Mouse (Mus musculus): ENCODE data around the gene Cisd1.

Gene Cisd1

DNA sequence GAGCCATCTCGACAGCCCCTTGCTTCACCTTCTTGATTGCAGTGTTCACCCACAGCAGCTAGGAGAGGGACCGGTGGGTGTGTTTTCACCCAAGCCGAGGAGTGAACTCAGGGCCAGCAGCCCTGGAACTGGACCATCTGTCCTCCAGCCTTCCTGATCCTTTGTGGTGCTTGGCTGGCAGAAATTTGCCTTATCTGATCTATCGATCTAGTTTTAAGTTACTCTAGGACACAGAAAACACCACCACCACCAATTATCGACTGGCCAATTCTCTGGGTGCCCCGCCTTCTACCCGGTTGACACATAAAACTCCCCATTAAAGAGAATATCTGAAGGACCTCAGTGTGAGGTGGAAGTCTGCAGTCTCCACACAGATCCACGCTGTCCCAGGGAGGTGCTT is 21.1 kb downstream of the Cisd1 start:
- no peak for DNase-seq

DNA sequence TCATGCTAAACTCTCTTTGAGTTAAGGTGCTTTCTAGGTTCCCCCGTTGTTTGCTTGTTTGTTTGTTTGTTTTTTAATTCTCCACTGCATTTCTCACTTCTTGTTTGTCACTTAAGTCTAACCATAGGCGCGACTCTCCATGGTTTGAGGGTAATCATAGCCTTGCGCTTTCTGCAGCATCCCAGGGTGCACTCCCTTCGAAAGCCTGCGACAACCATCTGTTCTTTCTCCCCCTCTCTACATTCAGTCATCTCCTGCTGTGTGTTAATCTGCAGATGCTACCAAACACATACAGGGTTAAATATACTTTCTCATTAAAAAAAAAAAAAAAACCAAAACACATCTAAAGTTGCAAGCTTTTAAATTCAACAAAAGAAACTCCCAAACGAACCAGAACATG is 28.3 kb downstream of the Cisd1 start:
- DNase-seq: no peak

DNA sequence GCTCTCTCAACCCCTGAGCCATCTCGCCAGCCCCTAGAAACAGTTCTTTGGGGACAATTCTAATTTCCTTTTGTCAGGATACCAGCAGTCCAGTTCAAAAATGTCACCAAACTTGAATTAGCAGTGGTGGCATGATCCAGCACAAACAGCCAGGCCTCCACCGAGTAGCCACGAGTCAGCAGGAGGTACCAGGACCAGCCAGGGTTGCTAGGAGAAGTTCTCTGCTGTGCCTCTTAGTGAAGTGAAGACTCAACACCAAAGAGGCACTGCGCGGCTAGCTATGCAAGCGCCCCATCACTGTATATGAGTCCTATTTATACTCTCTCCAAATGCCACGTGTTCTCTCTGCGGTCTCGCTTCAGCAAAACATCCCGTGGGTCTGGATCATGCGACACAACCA is 28.7 kb downstream of the Cisd1 start:
- peak in 1 of 2 experiments; percentile 27 for DNase-seq

DNA sequence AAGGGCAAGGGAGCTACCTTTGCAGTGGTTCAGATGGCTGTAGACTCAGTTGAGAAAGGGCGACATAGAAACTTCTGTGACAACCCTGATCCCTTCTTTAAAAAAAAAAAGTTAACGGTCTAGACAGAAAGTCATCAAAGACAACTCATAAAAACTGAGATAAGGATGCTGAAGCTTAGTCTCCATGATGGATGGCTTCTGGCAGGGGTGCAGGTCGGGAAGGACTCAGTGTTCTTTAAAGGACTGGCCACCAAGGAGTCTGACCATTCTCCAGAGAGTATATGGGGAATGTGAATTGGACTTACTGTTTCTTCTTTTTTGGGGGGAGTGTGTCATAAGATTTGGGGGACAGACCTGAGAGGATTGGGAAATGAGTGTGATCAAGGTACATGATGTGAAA is 30.2 kb downstream of the Cisd1 start:
- no peak for DNase-seq

DNA sequence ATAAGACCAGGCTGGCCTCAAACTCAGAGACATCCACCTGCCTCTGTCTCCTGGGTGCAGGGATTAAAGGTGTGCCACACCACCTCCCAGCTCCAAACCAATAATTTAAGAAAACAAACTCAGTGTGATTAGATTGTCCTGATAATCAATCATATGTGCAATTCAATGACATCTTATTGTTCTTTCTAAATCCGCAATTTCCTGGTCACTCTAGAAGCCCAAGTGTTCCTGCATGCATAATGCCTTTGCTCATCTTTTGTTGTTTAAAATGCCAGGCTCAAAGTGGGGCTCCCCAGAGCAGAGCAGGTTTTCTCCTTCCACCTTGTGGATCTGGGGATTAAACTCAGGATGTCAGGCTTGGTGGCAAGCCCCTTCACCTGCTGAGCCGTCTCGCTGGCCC is 34.5 kb downstream of the Cisd1 start:
- no peak for DNase-seq

DNA sequence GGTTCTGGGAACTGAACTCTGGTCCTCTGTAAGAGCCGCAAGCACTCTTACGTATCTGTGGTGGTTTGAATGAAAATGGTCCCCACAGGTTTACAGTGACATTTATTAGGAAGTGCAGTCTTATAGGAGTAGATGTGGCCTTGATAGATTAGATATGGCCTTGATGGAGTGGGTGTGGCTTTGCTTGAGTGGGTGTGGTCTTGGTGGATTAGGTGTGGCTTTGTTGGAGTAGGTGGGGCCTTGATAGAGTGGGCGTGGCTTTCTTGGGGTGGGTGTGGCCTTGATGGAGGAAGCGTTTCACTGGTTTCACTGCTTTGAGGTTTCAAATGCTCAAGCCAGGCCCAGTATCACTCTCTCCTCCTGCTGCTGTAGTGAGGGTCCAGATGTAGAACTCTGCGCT is 36.6 kb downstream of the Cisd1 start:
- no peak for DNase-seq

DNA sequence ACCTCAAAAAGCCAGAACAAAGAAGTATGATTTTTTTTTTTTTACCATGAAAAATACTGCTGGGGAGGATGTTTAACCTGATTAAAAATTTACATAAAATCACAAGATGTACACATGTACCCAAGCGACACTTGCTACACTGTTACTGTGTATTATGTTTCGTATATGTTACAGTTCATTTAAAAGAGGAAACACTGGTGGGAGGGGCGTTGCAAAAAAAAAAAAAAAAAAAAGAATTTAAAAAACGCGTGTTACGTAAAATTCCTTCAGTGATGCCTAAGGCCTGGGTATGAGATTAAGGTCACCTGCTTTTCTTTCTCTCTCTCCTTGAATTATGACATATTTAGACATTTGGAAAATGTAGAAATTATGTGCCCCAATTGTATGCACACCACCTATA is 38.0 kb downstream of the Cisd1 start:
- no peak for DNase-seq

DNA sequence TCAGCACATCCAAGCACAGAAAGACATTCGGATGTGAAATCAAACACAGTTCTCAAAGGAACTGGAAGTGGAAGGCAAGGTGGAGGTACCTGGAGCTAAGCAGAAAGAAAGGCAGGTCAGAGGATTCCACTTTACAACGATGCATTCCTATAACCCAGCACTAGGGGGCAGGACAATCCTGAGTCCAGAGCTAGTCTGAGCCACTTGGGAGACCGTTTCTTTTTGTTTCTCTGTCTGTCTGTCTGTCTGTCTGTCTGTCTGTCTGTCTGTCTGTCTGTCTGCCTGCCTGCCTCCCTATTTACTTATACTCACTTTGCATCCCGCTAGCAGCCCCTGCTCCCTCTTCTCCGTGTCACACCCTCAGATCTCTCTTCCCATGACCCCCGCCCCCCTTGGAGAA is 38.6 kb downstream of the Cisd1 start:
- DNase-seq: peak; percentile 54 to 73

DNA sequence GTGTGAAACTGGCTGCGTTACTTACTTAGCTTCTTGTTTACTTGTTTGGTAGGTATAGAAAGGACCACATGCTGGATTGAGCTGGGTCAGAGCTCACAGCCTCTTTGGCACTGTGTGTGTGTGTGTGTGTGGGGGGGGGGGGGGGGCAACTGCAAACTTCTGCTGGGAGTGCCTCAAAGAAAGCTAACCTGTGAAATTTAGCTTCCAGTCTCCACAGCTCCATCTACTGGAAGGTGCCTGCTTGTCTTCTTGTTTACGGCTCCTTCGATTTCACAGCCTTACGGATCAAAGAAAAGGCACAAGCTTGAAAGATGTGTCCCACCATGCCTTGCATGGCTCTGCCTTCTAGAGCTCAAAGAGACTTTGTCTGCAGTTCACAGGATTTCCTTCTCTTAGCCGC is 42.3 kb downstream of the Cisd1 start:
- DNase-seq: no peak

DNA sequence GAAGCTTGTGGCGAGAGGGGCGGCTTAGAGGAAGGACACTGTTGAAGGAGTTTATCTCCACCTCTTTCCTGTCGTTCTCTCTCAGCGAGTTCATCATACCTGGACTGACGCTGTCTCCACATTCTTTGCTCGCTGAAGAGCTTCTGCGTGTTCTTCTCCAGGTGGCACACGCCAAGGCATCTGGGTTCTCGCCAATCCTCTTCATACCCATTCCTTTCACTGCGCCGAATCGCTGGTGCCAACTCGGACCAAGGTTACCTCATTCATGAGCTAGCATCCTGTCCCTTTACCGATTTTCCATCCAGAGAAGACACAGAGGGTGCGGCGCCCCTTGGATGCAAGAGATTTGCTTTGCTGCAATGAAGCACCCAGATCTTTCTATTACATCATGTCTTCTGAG is 44.6 kb downstream of the Cisd1 start:
- DNase-seq: peak; percentile 56 to 63

DNA sequence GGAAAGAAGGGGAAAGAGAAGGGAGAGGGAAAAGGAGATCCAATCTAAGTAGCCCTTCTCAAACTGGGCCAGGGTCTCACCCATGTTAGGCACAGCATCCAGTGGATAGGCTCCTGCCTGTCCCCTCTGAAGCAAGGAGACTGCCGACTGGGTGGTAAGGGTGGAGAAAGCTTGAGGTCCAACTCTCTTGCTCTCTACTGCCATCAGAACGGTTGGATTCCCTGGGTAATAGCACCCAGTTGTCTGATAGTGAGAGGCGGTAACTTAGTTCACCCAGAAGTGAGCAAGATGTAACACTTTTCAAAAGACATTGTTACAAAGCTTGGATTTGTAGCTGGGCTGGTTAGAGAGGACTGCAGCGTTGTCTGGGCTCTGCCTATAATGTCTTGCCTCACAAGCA is 51.5 kb downstream of the Cisd1 start:
- DNase-seq: no peak

DNA sequence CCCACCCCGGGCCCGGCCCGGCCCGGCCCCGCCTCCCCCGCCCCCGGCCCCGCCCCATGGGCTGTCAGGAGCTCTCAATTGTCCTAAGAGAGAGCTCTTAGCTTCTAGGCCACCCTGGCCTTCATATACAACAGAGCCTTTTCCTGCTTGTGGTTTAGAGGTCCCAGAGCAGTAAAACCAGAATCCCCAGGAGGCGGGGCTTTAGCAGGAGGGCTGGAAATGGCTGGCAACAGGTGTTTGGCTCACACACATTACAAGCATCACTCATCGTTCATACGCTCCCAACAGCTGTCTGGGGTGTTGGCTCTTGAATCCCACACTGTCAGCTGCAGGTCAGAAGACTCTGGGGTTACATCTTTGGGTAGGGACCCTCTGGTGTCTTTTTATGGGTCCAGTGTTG is 52.5 kb downstream of the Cisd1 start:
- DNase-seq: no peak

DNA sequence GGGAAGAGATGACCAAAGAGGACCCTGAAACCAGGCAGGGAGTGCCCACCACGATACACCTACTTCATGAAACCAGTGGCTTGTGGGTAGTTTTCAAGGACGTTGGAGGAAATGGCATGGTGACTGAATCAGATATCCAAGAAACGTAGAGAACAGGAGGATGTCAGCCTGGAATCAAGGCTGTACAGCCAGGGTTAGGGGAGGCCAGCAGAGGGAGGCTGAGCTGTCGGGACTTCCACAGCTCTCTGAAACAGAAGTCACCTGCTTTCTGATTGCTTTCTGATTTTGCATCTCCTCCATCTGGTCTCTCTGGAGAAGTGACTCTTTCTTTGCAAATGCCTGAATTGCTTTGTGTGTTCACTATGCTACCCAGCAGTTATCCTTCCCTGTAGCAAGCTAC is 53.0 kb downstream of the Cisd1 start:
- no peak for DNase-seq

DNA sequence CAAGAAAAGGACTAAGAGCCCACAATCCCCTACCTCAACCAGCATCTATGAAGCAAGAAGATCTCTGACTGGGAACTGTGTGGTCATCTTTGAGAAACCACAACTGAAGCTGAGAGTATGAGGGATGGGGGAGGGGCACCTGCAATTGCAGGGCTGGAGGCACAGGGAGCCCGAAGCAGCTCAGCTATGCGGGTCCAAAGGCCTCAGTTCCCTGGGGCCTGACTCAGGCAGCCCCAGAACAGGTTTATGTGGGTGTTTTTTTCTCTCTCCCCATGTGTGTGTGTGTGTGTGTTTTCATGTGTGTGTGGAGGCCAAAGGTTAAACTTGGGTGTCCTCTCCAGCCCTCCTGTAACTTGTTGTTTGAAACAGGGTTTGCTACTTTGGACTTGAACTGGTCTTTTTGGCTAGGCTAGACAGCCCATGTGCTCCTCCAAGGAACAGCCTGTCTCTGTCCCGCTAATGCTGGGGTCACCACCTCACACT is 53.5 kb downstream of the Cisd1 start:
- DNase-seq: no peak

DNA sequence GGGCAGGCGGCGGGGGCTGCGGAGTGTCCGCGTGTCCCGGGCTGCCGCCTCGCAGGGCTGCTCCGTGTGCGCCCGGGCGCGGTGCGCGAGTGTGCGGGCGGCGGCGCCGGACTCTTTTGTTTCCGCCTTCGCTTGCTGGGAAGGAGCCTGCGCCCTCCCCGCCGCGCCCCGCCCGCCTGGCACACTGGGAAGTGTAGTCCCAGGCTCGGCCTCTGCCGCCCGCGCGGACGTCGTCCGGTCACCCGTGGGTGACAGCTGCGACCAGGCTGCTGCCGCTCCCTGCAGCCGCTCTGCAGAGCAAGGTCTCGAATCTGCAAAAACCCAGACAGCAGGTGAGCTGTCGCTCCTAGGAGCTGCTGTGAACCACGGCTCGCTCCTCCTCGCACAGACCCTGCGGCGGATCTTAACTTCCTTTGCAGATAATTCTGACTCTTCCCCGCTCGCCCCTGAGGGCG is 59.6 kb downstream of the Cisd1 start, which contains the start of gene Ube2d1:
Ube2d1 (minus strand) TSS at position 137 of the 455 bp plus-strand sequence.
- DNase-seq: peak; percentile 95

DNA sequence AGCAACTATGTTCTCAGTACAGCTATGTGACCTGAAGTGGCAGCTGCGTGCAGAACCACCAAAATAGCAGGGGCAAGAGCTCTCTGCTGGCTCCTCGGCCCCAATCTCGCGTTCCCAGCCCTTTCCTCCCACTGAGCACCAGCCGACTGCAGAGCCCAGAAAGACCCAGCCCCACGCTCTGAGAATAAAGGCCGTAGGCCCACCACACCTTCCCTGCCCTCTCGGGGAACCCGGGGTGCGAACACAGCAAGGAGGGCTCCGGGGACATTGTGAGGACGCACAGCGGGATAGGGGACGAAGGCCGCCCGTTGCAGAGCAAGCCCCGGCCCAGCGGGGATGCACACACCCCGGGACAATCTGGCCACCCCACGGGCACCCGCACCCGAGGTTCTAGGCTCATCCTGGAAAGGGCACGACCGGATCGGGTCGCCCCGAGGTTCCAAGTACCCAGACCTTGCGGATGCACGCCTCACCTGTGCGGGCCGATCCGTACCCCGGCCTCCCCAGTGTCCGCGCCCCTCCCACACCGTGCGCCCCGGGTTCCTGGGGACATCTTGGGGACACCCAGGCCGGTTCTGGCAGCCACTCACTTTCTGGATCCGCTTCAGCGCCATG is 60.1 kb downstream of the Cisd1 start:
- no peak for DNase-seq

DNA sequence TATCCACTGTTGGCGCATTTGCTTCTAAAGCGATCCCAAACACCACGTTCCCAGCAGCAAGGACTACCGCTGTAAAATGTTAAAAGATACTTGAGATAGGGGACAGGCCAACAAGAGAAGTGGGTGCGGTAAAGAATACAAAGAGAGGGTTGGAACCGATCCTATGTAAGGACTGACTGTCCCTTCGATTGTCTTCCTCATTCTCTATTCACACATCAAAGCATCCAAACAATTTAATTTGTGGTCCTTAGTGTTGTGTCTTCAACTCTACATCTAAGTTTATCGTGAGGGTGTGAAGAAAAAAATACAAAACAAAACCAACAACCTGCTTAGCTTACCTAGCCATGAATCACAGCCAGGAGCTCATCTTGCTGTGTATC is 60.6 kb downstream of the Cisd1 start:
- no peak for DNase-seq

Measured in cerebellum, postnatal 14 days (tissue).